Mouse (Mus musculus) T-cell, adult 66 days (primary cell): Measurements from ENCODE around the gene Gm14410. TPM values are rescaled to one million over a fixed set of nuclear protein-coding genes. Genes with fewer than 3 reads are reported as not detected.

Experiments used
- total RNA-seq, 2 experiments: library from RNA; stranded (reverse); gene quantifications; 3 replicates in 1 of 2; 4 replicates in 1 of 2; pipeline ENCODE4 v1.2.4; 2023

Gene Gm14410
- 10 to 100 TPM; 11.9 to 13.6 TPM for total RNA-seq

GRCm38 (mm10) chr2:177206341-177206740, at the start of gene Gm14410:
Gm14410 (minus strand) TSS chr2:177206421.

Other genes starting within 250 kb of the Gm14410 start
- 1 to 10 TPM; 2.0 to 3.4 TPM for gene Gm14419, start 205.5 kb downstream of the Gm14410 start, total RNA-seq
- gene Gm14401, start 132.1 kb downstream of the Gm14410 start, total RNA-seq, result not detected
- gene Gm14409, start 60.6 kb upstream of the Gm14410 start, total RNA-seq, result not detected
- not detected for gene Gm14412, start 117.9 kb upstream of the Gm14410 start, total RNA-seq
- gene Gm14418, start 191.9 kb upstream of the Gm14410 start, total RNA-seq, result 1 to 10 TPM in 1 of 2 experiments, under 1 TPM in 1; 0.89 to 2.2 TPM